Mouse (Mus musculus): Measurements from ENCODE around the gene Pick1. TPM values are rescaled to one million over a fixed set of nuclear protein-coding genes. Genes with fewer than 3 reads are reported as not detected.

The Pick1 gene
- polyA plus RNA-seq, 1 experiment, result 15.3 TPM

DNA sequence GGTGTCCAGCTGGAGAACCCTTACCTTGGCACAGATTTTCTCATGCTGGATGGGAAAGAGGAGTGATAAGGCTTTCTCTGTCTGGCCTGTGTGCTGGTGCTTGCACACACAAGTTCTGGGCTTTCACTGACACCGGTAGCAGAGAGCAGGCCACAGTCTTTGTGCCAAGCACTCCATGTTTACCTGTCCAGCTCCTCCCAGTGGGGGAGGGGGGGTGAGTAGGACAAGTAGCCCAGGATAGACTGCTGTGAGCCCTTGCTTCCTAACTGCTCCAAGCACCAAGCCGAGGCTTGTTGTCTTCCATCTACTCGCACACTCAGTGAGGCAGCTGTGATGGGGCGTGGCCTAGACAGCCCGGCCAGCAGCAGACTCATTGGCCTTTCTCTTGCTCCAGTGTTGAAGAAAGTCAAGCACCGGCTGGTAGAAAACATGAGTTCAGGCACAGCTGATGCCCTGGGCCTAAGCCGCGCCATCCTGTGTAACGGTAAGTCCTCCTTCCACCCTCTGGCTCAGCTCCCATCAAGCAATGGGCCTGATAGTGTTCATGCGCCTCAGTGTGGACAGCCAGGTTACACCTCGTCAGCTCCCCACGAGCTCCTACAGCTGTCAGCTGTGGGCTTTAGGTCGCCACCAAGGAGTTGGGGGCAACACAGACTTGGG, 13.7 kb downstream of the Pick1 start:
- TF ChIP-seq MYOD1 (IDR thresholded peaks at IDR 0.05; ENCODE audit: control insufficient read depth, insufficient read length, low read depth), result no peak
- no peak for TF ChIP-seq CTCF (IDR thresholded peaks at IDR 0.05; ENCODE audit: control insufficient read depth, insufficient read depth, insufficient read length)
- no peak for TF ChIP-seq USF1 (IDR thresholded peaks at IDR 0.05; ENCODE audit: low read depth)
- TF ChIP-seq CEBPB (IDR thresholded peaks at IDR 0.05; ENCODE audit: low read depth), result no peak
- no peak for TF ChIP-seq FOSL1 (IDR thresholded peaks at IDR 0.05; ENCODE audit: insufficient read depth, low read length, poor library complexity, severe bottlenecking)
- no peak for TF ChIP-seq MAX (IDR thresholded peaks at IDR 0.05)
- H3K79me2 ChIP-seq (ENCODE audit: control insufficient read depth, insufficient read depth), result no peaks in the 10 kb centered on the region
- no peak overlapping the region for H3ac ChIP-seq (ENCODE audit: control insufficient read depth, insufficient read length, low read depth)
- no peak overlapping the region for H3K4me3 ChIP-seq (ENCODE audit: insufficient read depth, poor library complexity, severe bottlenecking)
- peaks cover 24% of the 10 kb centered on the region for H3K36me3 ChIP-seq (ENCODE audit: control insufficient read depth, insufficient read depth)
- no peaks in the 10 kb centered on the region for H3K27me3 ChIP-seq (ENCODE audit: control insufficient read depth, insufficient read depth, insufficient read length)
- H3K79me3 ChIP-seq (ENCODE audit: low read depth), result no peaks in the 10 kb centered on the region

DNA sequence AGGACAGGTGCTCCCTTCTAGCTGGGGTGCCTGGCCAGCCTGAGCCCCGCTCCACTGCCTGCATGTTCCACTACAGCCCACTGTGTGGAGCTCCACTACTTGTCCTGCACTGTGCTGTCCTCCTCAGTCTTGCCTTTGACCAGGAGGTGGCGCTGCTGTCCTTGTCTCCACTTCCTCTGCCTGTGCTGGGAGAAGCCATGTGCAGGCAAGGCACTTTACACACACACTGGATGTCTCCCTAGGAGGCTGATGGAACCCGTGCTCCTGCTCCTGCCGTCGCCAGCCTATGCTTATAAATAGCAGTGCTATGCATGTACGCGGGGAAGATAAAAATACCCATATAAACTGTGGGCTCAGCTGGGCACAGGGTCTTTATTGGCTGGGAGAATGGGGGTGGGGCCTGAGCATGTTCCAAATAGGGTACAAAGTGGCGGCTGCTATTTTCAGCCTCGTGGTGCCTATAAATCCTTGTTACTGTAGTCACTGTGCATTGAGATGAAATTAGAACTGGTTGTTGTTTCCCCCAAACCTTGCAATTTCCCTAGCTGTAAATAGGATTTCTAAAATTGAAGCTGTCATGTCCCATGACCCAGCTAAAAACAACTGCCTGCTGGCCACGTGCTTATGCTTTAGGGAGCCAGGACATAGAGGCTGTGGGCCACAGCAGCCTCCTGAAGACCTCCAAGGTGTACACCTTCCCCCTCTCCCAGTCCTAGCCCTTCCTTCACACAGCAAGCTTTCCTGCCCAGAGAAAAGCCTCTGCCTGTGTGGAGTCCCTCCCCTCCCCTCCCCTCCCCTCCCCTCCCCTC, 14.5 kb downstream of the Pick1 start:
- Histone ChIP-seq H3K4me3 (ENCODE audit: insufficient read depth, poor library complexity, severe bottlenecking) (no peak overlapping the region), H3K36me3 (ENCODE audit: control insufficient read depth, insufficient read depth) (peaks cover 17% of the 10 kb centered on the region), H3ac (ENCODE audit: control insufficient read depth, insufficient read length, low read depth) (no peak overlapping the region)

DNA sequence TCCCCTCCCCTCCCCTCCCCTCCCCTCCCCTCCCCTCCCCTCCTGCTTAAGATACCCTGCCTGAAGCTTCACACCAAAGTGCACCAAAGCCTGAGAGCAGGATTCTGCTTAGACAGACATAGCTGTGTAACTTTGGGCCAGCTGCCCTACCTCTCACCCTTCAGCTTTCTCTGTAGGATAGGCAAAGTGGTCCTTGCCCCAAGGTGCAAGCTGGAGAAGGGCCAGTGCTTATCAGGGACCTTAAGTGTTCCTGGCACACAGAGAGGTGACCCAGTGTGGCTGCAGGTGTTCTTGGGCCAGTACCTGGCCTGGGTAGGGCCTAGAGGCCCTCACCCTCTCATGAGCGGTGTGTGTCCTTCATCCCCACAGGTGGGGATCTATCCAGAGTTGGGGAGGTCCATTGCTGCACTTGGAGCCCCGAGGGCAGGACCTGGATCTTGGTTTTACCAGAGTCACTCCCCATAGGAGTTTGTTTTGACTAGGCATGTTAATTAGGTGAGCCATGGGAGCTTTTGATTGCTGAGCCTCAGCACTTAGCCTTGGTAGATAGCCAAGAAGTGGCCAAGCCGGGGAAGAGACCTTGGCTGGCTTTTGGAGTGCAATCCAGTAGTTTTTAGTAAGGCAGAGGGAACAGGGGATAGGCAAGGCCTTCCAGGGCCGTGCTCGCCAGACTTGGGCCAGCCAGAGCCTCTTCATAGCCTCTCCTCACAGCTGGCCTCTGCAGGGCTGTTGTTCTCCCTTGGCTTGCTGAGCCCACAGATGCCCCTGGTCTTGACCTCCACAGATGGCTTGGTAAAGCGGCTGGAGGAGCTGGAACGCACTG, 15.3 kb downstream of the Pick1 start:
- H3K79me2 ChIP-seq (ENCODE audit: control insufficient read depth, insufficient read depth), result no peaks in the 10 kb centered on the region
- no peak overlapping the region for H3ac ChIP-seq (ENCODE audit: control insufficient read depth, insufficient read length, low read depth)
- H3K27me3 ChIP-seq (ENCODE audit: control insufficient read depth, insufficient read depth, insufficient read length), result no peaks in the 10 kb centered on the region
- H3K79me3 ChIP-seq (ENCODE audit: low read depth), result no peaks in the 10 kb centered on the region
- TF ChIP-seq FOSL1 (IDR thresholded peaks at IDR 0.05; ENCODE audit: insufficient read depth, low read length, poor library complexity, severe bottlenecking), result no peak
- TF ChIP-seq MYOD1 (IDR thresholded peaks at IDR 0.05; ENCODE audit: control insufficient read depth, insufficient read length, low read depth), result no peak
- peaks cover 16% of the 10 kb centered on the region for H3K36me3 ChIP-seq (ENCODE audit: control insufficient read depth, insufficient read depth)
- H3K4me3 ChIP-seq (ENCODE audit: insufficient read depth, poor library complexity, severe bottlenecking), result no peak overlapping the region

More for the DNA sequence above, 14.5 kb downstream of the Pick1 start:
- TF ChIP-seq FOSL1 (IDR thresholded peaks at IDR 0.05; ENCODE audit: insufficient read depth, low read length, poor library complexity, severe bottlenecking) (no peak), CTCF (IDR thresholded peaks at IDR 0.05; ENCODE audit: control insufficient read depth, insufficient read depth, insufficient read length) (peak; percentile 100), MAX (IDR thresholded peaks at IDR 0.05) (peak; percentile 99), MYOG (IDR thresholded peaks at IDR 0.05; ENCODE audit: control insufficient read depth, extremely low read depth, insufficient read length) (no peak)
- Histone ChIP-seq H3K79me3 (ENCODE audit: low read depth) (no peaks in the 10 kb centered on the region), H3K79me2 (ENCODE audit: control insufficient read depth, insufficient read depth) (no peaks in the 10 kb centered on the region), H3K27me3 (ENCODE audit: control insufficient read depth, insufficient read depth, insufficient read length) (no peaks in the 10 kb centered on the region)

DNA sequence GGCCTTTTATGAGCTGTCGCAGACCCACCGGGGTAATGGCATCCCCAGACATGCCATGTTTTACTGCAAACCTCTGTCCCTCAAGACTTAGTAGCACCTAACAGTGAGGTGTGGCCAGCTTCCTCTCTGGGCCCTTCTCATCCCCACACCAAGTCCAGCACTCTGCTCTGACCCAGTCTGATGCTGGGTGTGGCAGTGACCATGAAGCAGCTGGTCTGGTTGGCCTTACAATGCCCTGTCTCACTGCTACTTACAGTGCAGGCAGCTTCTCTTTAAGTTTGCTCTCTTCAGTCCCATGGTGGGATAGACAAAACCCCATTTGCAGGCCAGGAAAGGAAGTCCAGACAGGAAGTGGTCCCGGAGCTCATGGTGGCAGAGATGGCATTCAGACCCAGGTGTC, 16.3 kb downstream of the Pick1 start:
- Histone ChIP-seq H3K79me2 (ENCODE audit: control insufficient read depth, insufficient read depth) (no peaks in the 10 kb centered on the region), H3K36me3 (ENCODE audit: control insufficient read depth, insufficient read depth) (peaks cover 12% of the 10 kb centered on the region), H3ac (ENCODE audit: control insufficient read depth, insufficient read length, low read depth) (no peak overlapping the region), H3K4me3 (ENCODE audit: insufficient read depth, poor library complexity, severe bottlenecking) (no peak overlapping the region), H3K79me3 (ENCODE audit: low read depth) (no peaks in the 10 kb centered on the region), H3K27me3 (ENCODE audit: control insufficient read depth, insufficient read depth, insufficient read length) (no peaks in the 10 kb centered on the region)
- TF ChIP-seq MYOD1 (IDR thresholded peaks at IDR 0.05; ENCODE audit: control insufficient read depth, insufficient read length, low read depth) (no peak), MAX (IDR thresholded peaks at IDR 0.05) (no peak), USF1 (IDR thresholded peaks at IDR 0.05; ENCODE audit: low read depth) (no peak), CTCF (IDR thresholded peaks at IDR 0.05; ENCODE audit: control insufficient read depth, insufficient read depth, insufficient read length) (no peak), MYOG (IDR thresholded peaks at IDR 0.05; ENCODE audit: control insufficient read depth, extremely low read depth, insufficient read length) (no peak), FOSL1 (IDR thresholded peaks at IDR 0.05; ENCODE audit: insufficient read depth, low read length, poor library complexity, severe bottlenecking) (no peak), CEBPB (IDR thresholded peaks at IDR 0.05; ENCODE audit: low read depth) (no peak)

DNA sequence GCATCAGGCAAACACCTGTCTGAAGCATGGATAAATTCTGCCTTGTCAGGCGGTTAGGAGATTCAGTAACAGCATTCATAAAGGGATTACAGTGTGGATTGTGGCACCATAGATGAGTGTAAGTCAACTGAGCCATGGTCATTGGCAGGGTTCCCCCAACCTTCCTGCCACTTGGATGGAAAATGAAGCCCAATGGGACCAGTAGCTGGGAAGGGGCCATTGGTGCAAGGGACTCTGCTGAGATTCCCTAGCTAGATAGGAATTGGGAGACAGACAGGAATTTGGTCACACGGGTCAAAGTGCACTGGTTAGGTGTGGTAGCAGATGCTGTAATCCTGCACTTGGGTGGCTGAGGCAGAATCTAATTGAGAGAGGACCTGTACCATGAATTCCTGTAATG, 21.3 kb downstream of the Pick1 start:
- Histone ChIP-seq H3K27me3 (ENCODE audit: control insufficient read depth, insufficient read depth, insufficient read length) (peaks cover 45% of the 10 kb centered on the region), H3K4me3 (ENCODE audit: insufficient read depth, poor library complexity, severe bottlenecking) (no peak overlapping the region), H3K79me2 (ENCODE audit: control insufficient read depth, insufficient read depth) (no peaks in the 10 kb centered on the region), H3K79me3 (ENCODE audit: low read depth) (no peaks in the 10 kb centered on the region), H3ac (ENCODE audit: control insufficient read depth, insufficient read length, low read depth) (no peak overlapping the region), H3K36me3 (ENCODE audit: control insufficient read depth, insufficient read depth) (no peaks in the 10 kb centered on the region)
- no peak for TF ChIP-seq MAX (IDR thresholded peaks at IDR 0.05)
- TF ChIP-seq MYOD1 (IDR thresholded peaks at IDR 0.05; ENCODE audit: control insufficient read depth, insufficient read length, low read depth), result no peak
- TF ChIP-seq USF1 (IDR thresholded peaks at IDR 0.05; ENCODE audit: low read depth), result no peak
- no peak for TF ChIP-seq CEBPB (IDR thresholded peaks at IDR 0.05; ENCODE audit: low read depth)
- TF ChIP-seq CTCF (IDR thresholded peaks at IDR 0.05; ENCODE audit: control insufficient read depth, insufficient read depth, insufficient read length), result no peak
- TF ChIP-seq MYOG (IDR thresholded peaks at IDR 0.05; ENCODE audit: control insufficient read depth, extremely low read depth, insufficient read length), result no peak
- TF ChIP-seq FOSL1 (IDR thresholded peaks at IDR 0.05; ENCODE audit: insufficient read depth, low read length, poor library complexity, severe bottlenecking), result no peak

All from C2C12 (cell line).